Mouse (Mus musculus): ENCODE measurements at regions not wholly inside any gene's neighbourhood (a gene's known extent, or its start where the extent isn't known, plus 50 kb on each side); places are given as distances from the start of the nearest gene placed in this dataset.

DNA sequence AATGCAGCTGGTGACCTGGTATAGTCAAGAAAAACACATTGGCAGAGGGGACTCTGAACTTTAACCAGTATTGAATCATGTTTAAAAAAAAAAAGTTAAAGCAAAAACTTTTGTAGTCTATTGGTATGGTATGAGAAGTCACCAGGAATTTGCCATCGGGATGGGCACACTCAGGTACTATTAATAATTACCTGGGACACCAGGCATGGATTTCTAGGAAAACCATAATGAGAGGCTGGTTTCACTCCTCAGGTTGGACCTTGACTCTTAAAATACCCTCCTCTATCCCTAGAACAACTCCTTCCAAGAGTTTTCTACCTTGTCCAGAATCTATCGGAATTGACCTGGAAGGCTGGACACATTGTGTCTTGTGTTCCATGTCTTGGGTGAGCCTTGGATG, 155.5 kb upstream of the Foxq1 start:
- DNase-seq (ENCODE audit: low read depth, low spot score) = no peak

DNA sequence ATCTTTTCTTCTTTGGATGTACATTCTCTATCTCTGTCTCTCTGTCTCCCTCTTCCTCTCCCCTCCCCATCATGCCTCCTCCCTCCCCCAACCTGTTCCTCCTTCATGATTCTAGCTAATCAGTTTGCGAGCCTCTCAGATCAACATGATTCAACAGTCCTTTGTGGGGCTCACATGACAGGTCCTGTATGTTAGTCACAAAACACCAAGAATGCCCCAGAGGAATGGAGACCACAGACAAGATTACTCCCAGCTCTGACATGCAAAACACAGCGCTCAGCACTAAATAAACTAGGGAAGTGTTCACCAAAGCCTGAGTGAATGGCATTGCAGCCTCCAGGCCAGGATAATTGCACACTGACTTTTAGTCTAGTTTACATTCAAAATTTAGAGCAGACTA, 150.6 kb upstream of the Foxq1 start:
- DNase-seq (ENCODE audit: low read depth, low spot score) = no peak

DNA sequence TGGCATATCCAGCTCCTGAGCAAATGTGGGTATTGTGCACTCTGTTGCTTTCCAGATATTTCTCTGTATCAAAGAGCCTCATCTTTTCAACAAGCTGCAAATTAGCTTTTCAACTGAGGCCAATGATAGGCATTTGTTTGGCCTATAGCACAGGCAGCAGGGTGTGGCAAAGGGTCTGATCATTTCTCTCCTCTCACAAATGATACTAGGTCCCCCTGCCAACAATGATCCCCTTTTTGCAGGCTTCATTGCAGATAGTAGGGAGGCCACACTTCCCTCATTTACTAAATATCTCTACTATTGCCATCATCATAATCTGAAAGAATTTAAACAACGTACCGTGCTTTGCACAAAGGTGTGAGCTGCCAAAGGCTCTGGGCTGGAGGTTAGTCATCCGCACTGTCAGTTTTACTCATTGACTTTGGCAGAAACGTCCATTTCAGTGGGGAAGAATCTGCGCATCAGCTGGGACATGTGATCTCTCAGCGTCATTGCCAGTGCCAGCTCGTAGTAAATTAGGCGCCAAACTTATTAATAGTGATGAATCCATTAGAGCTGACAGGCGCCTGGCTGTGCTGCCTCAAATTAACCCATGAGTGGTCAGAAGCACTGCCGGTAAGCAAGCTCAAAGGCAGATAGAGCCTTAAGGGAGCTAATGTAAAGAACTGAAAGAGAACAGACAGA, 147.4 kb upstream of the Foxq1 start:
- no peak for DNase-seq (ENCODE audit: low read depth, low spot score)

DNA sequence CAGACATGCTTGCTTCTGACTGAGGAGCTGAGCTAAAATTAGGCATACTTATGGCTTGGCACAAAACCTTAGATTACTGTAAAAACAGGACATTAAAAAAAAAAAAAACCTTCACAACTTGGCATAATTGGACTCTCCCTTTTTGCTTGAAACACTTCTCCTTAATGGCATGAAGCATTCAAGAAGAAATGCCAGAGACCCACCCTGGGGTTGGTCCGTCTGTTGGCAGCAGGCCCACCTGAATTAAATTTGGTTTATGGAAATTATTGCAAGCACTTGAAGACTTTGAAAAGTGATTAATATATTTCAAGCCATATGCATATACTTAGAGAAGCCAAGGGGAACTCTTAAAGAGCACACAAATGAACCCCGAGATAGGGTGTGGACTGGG, 146.8 kb upstream of the Foxq1 start:
- no peak for DNase-seq (ENCODE audit: low read depth, low spot score)

DNA sequence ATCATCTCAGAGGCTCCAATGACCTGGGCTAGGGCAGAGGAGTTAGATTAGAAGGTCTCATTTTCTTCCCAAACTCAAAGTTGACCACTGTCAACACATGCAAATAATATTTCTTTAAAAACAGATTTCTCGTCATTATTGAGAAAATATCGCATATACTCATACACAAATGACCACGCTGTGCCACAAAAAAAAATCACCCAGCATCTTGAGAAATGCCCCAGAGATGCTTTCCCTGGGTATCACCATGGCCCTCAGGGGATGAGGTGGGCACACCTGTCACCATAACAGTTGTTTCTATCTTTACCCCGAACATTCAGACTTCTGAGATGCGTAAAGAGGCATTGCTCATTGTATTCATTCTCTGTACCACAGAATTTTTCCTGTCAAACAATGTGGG, 134.4 kb upstream of the Foxq1 start:
- DNase-seq (ENCODE audit: low read depth, low spot score) = no peak

DNA sequence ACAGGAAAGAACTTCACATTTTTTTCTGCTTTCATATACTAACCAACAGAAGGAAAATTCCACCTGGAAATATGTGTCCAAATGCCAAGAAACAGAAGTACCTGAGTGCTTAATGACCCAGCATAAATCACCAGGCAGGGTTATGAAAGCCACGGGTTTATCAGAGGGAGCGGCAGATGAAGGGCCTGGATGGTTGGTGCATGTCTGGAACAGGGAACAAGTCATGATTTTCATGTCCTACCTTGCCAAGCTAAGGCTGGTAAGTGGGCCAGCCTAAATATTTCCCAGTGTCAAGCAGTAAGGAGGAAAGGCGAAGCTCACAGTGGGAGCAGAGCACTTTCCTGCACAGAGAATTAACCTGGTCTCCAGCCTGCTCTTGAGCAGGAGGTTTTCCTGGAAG, 132.3 kb upstream of the Foxq1 start:
- no peak for DNase-seq (ENCODE audit: low read depth, low spot score)

DNA sequence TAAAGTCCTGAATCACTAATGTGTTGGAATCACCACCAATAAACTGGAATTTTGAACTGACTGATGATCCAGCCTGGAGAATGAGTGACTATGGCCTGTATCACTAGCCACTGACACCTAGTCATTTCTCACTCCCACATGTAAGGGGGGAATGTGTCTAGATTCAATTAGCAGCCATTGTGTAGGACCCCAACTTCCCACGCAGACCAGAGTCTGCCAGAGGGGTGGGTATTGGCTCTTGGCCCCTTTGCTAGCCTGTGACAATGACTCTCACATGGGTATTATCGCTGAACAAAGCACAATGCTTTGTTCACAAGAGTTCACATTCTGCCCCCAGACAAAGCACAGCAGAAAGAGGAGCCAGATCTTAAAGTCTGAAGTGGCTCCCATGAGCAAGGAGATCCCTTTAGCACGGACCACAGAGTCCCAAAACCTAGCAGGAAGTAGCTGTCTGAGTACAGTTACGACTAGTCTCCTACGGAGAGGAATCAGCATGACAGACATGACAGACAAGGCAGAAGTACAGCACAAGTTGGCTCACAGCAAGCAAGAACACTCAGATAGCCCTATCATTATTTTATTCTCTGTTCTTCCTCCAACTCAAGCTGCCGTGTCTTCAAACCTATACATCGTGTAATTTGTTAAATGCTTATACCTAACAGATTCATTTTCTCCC, 130.0 kb upstream of the Foxq1 start:
- DNase-seq (ENCODE audit: low read depth, low spot score) = no peak

DNA sequence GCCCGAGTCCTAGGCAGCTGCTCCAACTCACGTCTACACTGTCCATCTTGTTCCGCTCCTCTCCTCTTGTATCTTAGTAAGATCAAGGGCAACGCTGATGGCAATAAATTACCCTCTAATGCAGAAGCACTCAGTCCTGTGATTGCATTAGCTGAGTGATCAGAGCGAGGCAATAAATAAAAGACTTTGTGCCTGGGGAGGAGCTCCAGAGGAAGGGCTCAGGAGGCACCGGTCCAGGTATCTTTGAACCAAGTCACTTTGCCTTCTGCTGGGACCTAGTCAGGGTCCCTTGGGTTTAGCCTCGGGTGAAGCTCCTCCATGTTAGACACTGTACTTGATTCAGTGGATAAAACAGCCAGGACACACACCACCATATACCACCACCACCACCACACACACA, 119.5 kb upstream of the Foxq1 start:
- no peak for DNase-seq (ENCODE audit: low read depth, low spot score)

DNA sequence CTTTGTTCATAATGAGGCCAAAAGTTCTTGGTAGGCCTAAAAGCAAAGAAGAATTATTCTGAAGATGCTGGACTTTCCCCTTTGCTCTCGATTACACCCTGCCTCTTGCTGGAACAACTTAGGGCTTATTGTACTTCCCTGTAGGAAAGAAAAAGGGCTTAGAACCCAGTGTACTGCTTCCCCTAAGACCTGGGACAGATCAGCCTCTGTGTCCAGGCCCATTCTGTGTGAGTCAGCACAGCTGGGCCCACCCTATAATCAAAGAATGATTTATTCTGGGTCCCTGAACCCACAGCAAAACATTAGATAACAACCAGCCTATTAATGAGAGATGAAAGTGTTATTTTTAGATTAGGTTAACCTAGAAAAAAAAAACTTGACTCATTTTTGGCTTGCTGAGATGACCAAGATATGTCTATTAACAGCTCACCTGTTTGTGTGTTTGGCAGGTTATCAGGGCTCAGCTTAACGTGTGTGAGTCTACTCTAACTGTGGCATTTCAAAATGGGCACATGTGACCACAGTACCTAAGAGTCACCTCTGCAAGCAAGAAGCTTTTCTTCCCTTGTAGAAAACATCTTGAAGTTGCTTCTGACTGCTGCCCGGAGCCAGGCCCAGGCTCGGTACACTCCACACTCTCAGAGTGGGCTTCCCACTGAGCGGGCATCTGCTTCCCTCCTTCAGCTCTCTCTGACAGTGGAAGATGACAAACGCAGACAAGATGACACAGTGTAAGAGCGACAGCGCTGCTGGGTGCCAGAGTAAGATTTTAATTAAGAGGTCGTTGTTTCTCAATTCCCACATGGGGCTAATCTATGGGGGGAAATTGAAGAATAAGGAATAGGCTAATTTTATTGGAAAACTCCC, 115.9 kb upstream of the Foxq1 start:
- DNase-seq (ENCODE audit: low read depth, low spot score) = no peak

DNA sequence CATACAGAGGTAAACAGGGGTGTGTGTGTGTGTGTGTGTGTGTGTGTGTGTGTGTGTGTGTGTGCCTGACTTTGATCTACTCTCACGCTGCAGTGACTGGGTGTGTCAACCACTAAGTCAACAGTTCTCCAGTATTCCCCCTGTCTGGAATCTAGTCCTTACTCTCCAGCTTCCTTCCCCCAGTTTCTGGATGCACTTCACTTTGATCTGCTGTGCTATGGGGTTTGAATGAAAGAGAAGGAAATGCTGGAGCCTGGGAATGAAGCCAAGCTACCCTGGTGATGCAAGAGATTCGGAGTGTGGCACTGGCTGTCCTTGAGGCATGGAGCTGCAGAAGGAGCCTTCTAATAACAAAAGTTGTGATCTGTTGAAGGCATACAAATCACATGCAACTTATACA, 97.1 kb upstream of the Foxq1 start:
- DNase-seq (ENCODE audit: low read depth, low spot score) = no peak

DNA sequence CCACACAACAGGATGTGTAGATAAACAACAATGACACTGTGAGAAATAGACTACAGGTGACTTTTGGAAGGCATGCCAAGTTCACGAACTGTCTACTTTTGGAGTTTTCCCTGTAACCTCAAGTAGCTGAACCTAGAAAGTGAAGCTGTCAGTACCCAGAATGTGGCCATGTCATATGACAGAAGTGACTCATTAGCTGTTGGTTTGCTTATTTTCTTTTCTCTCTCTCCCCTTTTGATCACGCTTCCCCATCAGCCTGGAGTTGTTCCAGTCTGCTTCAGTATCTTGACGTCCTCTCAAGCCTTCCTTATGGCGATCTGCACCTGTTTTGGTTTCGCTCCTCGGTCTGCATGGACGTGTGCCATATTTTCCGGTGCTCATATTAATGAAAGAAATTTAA, 90.8 kb upstream of the Foxq1 start:
- DNase-seq (ENCODE audit: low read depth, low spot score) = no peak

DNA sequence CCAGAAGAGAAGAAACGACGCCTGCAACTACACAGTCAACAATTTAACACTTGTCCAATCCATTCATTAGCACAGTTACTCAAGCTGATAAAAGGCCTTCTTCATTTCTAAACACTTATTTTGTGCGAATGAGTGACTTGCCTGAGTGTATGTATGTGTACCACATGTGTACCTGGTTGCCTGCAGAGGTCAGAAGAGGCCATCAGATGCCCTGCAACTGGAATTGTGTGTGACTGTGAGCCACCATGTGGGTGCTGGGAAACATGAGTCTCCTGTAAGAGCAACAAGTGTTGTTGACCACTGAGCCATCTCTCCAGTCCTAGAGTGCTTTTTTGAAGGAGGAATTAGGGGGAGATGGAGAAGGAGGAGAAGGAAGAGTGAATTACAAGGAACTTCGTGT, 90.2 kb upstream of the Foxq1 start:
- DNase-seq (ENCODE audit: low read depth, low spot score) = no peak

DNA sequence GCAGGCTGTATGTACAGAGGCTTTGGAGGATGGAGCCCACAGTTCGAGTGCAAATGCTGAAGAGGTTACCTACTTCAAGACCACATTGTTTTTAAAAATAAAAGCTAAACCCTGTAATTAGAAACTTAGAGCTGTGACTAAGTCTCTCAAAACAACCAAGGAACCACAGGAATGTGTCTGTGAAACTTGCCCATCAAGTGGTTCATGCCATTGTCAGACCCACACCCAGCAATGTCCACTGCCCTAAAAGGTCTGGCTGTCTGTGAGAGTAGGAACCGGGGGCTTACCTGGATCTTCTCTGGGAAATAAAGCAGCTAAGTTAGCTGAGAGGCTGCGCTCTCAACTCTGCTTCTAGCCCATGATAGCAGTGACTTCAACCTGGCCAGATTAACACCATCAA, 87.8 kb upstream of the Foxq1 start:
- no peak for DNase-seq (ENCODE audit: low read depth, low spot score)

DNA sequence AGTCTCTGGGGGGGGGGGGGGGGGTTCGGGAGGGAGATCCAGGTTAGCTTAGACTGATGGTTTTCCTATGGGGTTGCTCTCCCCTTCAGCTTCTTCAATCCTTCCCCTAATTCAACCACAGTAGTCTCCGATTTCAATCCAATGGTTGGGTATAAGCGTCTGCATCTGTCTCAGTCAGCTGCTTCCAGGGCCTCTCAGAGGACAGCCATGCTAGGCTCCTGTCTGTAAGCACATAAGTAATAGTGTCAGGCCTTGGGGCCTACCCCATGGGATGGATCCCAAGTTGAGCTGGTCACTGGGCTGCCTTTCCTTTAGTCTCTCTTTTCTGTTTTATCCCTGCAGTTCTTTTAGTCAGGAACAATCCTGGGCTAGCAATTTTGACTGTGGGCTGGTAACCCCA, 87.0 kb upstream of the Foxq1 start:
- DNase-seq (ENCODE audit: low read depth, low spot score) = no peak

DNA sequence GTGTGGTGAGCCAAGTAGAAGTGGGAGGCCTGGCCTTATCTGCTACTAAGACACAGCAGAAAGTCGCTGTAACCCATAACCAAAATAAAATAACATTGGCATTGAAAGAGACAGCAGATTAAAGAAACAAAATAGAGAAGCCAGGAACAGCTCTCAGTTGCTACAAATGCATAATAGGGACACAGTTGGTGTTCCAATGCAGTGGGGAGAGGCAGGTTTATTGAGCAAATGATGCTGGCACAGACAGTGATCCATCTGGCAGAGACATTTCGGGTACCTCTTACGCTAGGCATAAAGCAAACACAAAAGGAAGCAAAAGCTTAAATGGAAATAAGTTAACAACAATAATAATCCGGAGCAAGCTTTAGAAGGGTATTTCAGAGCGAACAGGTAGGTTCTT, 83.6 kb upstream of the Foxq1 start:
- no peak for DNase-seq (ENCODE audit: low read depth, low spot score)

DNA sequence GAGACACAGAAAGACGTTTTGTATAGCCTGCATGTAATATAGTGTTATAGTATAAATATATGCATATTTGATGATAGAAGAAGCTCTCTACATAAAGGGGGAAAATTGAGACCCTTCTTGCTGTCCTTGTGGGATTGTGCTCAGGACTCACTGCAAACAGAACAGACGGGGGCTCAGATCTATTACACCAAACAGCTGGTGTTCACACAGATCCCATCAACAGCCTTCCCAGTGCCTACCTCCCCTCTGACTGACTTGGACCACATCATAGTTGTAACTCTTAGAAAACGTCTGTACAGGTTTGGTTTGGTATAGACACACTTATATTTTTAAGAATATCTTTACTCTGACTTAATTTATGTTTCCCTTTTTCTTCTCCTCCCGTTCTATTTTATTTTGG, 83.1 kb upstream of the Foxq1 start:
- DNase-seq (ENCODE audit: low read depth, low spot score) = no peak

DNA sequence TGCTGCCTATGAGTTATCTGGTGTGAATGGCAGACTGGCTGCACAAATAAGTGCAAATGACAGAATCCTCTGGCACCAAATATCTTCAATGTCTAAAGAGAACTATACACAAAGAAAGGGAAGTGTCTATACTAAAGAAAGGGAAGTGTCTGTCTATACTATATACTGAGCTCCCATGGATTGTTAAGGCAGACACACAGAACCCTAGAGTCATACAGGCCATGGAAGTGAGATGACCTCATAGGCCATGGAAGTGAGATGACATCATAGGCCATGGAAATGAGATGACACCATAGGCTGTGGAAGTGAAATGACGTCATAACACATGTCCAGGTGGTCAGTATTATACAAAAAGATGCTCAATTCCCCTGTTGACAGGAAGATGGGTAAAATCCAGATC, 82.7 kb upstream of the Foxq1 start:
- no peak for DNase-seq (ENCODE audit: low read depth, low spot score)

DNA sequence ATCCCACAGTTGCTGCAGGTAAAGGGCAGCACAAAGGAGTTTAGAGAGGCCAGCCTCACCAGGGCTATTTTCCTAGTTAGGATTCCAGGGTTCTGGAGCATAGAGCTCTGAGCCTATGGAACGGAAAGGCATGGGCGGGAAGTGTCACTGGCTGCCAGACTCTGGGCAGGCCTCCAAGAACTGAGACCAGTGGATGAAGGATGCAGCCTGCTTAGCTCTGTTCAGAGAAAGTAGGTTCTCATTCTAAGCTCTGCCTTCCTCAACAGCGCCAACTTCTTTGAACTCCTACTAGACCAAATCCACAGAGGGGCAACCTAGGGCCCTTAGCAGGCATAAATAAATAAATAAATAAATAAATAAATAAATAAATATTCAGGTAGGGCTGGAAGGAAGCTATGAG, 80.1 kb upstream of the Foxq1 start:
- DNase-seq (ENCODE audit: low read depth, low spot score) = no peak

DNA sequence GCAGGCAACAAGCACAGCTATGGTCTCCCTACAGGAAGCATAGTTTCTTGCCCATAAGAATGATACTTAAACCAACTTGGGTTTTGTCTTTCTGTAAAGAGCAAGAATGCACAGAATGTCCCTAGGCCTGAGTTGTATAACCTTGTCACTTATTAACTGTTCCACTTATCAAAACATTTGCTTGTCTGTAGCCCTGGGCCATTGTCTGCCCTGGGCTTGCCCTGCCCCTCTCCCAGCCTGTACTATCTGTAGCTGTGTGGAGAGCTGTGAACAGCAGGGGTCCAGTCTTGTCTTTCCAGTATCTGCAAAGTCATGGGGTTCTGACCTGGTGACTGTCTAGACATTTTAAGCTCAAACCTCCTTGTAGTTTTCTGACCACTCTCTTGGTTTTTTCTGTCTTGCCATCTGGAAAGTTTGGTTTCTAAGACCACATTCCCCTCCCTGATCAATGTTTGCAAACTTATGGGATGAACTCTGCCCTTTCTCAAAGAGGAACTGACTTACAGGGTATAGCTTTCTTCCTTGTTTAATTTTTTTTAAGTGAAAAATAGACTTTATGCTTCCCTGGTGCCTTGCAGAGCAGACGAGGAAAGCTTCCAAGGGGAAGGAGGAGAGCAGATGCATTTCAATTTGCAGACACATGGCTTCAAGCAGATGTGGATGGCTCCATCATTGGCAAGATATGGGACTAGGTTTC, 78.6 kb upstream of the Foxq1 start:
- DNase-seq (ENCODE audit: low read depth, low spot score) = no peak

DNA sequence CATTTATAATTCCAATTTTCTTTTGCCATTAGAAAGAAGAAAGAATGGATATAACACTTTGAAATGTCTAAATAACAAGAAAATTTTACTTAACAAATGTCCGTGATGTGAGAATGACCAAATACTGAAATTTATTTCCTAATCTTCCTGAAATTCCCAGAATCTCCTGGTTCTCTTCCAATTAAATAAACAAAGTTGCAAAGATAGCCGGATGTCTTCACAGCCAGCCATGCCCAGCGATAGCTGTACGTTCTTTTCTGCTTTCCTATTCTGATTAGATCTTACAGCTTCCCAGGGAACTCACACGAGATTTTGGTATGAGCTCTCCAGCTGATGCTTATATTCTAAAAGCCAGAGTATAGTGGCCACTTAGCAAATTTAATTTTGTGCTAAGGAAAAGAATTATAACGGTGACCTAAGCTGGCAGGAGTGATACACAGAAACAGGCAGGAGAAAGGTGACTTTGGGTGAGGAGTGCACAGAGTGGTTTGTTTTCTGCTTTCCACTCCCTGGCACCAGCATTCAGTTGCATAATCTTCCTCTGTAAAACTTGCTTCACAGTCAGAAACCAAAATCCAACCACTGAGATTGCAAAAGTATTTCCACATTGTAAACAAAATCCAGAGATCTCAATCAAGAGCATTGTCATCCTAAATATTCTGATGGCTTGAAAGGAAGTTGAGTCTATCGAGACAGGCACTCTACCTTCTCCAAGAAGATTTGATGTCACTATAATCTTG, 74.7 kb upstream of the Foxq1 start:
- peak; percentile 4 for DNase-seq (ENCODE audit: low read depth, low spot score)

DNA sequence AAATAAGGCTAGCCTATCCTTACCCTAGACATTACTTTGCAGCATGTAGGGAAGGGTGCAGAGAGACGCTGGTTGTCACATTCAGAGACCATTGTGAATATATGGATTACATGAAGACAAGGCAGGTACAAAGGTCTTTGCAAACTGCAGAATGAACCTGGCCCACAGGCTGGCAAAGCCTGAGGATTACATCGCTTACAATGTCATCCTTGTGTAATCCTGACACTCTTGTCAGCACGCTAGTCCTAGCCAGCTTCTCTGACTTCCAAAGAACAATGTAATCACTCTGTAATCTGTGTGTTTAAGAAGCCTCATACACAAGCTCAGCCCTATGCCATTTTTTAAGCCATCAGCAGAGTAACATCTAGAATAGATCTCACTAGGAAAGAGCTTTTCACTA, 69.6 kb upstream of the Foxq1 start:
- no peak for DNase-seq (ENCODE audit: low read depth, low spot score)

DNA sequence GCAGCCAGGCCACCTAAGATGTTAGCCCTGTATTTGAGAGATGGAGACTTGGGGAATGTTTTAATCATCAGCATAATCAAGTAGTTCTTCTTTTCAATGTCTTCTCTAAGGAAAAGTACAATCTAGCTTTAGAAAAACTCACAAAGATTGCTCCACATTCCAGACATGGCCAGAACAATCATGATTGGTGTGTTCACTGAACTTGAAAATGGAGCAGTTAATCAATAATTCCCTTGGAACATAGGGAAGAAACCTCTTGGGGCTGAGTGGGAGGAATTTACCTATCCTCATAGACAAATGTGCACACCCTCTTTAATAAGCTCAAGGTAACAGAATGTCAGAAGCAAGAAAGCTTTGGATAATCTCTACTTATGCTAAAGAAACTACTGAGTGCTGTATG, 67.7 kb upstream of the Foxq1 start:
- DNase-seq (ENCODE audit: low read depth, low spot score) = no peak
